Mouse (Mus musculus) T-helper 17 cell (primary cell): Measurements from ENCODE around the gene Rxfp1.

Experiments
- in situ Hi-C, 2 experiments: fragments of 300-600 bp; cut with MboI, MseI; formaldehyde crosslinking; loops; 1 replicate in 1 of 2; 2 replicates in 1 of 2; pipeline ENCODE4 v1.15.1; 2025; ENCODE audit warnings: high pct_unique_total_duplicates in 2 of 2

Rxfp1 gene

DNA sequence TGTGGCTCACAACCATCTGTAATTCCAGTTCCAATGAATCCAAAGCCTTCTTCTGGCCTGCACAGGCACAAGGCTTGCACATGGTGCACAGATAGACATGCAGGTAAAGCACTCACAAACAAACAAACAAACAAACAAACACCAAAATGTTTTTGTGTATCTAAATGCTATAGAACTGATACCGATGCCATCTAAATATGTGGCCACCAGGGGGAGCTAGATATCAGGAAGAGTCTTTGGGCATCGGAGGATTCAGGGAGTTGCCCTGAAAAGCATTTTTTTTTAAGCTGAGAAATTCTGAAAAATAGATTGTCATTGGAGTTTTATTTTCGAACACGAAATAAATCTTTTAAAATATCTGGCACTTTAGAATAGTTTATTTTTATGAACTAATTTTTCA is 64.6 kb downstream of the Rxfp1 start:
- in situ Hi-C loops = loop anchor here in 1 of 2 experiments (5.0 kb wide), 1 partner anchor 139 kb away; no protein-coding TSS in a partner anchor

DNA sequence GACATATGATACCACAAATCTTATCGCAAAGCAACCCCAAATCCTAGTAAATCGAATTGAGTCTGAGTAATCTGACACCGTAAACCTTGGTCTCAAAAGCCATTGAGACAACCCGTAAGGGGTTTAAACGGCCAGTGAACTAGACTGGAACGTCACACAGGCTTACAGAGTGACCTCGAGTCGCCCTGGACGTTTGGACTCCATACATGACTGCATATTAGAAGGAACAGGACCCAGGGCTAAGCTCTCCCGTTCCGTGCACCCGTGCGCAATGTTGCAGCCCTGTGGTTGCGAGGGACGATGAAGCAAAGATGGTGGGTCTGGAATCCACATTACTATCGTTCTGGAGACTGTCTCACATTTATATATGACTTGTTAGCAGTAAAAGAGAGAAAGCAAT is 65.5 kb downstream of the Rxfp1 start:
- in situ Hi-C loops = loop anchor here in 1 of 2 experiments (5.0 kb wide), 1 partner anchor 140 kb away; no protein-coding TSS in a partner anchor

DNA sequence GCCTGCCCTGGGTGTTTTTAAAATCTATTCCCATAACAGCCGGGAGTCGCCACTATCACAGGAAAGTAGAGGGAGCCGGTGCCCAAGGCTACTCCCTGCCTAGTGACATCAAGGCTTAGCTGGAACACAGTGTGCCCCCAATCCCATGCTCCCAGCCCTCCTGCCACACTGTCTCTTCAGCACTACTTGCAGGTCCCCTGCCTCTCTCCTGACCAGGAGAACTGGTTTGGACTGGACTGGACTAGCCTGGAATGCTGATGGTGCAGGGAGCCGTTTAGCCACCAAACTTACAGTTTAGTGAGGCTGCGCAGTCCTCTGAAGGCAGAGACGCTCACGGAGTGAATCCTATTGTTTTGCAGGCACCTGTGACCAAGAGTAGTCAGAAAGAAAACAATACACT is 67.1 kb downstream of the Rxfp1 start:
- in situ Hi-C loops = loop anchor here in 1 of 2 experiments (5.0 kb wide), 1 partner anchor 142 kb away; no protein-coding TSS in a partner anchor

DNA sequence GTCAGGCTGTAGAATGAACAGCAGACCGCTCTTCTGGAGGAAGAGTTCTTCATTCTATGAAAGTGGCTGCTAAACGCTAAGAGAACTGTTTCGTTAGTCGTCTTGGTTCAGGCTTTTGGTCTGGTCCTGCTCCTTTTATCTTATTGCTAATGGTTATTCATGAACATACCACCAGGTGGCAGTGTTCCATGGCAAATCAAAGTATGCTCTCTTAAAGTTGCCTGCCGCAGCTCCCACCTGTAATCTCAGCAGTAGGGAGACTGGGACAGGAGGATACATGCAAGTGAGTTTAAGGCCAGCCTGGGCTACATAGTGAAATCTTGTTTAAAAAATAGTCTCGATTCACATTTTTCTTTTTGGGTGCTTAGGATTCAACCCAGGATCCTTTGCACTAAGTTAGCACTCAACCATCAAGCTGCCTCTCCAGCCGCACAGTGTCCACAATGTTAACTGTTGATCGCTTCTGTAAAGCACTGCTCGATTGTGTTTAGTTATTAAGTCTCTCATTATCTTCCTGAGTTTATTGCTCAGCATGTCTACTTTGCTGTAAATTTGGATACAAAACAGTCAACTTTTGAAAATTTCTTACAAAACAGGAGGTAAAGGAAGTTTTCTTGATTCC is 72.8 kb downstream of the Rxfp1 start:
- in situ Hi-C loops = loop anchor here in 1 of 2 experiments (5.0 kb wide), 2 partner anchors 147 to 397 kb away; no protein-coding TSS in a partner anchor

- in situ Hi-C loops = no loop called here
Measured at GRCm38 (mm10) chr3:79656682-79657081, 81.0 kb downstream of the Rxfp1 start.

GRCm38 (mm10) chr3:79652129-79652528 is 85.6 kb downstream of the Rxfp1 start:
- in situ Hi-C loops = no loop called here

DNA sequence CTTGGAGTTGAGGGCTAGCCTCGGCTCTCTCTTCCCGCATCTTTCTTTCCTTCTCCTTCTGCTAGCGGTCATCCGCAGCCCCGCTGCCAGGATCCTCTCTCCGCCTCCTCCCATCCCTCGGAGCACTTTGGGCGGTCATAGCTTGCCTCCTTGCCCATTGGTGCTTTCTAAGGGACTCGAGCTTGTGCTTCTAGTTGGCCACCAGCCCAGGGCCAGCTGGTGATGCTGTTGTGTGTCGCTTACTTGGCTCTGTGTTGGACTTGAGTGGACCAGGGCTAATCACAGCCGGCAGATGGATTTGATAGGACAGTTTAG is 108.3 kb downstream of the Rxfp1 start, which contains the start of gene Etfdh:
Etfdh (minus strand) TSS at position 85 of the 315 bp plus-strand sequence.
- in situ Hi-C loops = no loop called here

DNA sequence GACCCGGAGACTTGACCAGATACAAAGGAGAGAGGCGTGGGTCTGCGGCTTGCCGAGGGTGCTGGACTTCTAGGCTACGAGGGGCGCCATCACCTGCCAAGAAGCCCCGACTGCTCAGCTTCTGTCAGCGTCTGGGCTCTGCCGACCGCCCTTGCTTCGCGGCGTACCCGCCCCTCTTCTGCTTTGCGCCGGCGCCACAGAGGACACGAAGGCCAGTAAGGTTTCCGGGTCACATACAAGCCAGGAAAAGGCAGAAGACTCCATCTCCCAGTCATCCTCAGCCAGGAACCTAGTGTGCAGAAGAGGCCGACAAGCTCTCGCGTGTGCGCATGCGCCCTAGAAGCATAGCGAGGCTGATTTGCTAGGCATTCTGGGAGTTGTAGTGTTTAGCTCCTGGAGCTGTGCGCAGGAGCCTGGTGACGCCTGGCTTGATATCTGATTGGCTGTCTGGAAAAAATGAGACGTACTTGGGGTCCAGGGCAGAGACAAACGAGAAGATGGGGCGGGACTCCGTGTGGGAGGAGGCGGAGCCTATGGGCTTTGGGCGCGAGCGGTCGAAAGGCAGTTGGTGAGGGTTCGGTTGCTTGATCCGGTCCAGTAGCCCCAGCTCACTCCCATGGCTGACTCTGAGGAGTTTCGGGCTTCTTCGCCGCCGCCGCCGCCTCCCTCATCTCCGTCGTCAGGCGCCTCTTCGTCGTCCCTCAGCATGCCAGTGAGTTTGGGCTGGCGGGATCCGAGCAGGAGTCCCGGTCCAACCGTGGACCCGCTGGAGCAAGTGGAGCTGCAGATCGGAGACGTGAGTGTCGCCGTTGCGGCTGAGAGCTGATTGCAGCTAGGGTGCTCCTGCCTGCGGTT is 108.9 kb downstream of the Rxfp1 start, which contains the start of gene 4930579G24Rik:
4930579G24Rik (plus strand) TSS at position 519 of the 855 bp plus-strand sequence.
- in situ Hi-C loops = no loop called here

DNA sequence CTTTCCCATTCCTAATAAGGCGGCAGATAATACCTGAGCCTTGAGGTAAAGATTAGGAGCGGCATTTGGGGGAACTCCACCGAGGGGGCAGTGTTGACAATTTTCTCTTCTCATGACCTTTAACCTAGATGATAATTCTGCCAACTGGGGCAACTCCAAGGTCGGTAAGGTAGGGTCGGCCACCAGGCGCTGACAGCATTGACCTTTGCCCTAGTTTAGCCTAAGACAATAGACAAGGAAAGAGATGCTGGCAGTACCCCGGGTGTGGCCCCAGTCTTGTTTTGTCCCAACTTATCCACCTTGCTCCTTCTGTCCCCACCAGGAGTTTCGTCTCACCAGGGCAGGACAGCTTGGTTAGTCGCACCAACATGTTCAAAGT is 109.5 kb downstream of the Rxfp1 start:
- in situ Hi-C loops = no loop called here

- in situ Hi-C loops = no loop called here
Measured at GRCm38 (mm10) chr3:79627484-79628181, 110.0 kb downstream of the Rxfp1 start.

- in situ Hi-C loops = no loop called here
Measured at GRCm38 (mm10) chr3:79609886-79610285, 127.8 kb downstream of the Rxfp1 start.

- in situ Hi-C loops = loop anchor here in 1 of 2 experiments (10.0 kb wide), 1 partner anchor 371 kb away; no protein-coding TSS in a partner anchor
Measured at GRCm38 (mm10) chr3:79595468-79595867, 142.2 kb downstream of the Rxfp1 start.

GRCm38 (mm10) chr3:79591793-79592471 is 145.7 kb downstream of the Rxfp1 start:
- in situ Hi-C loops = loop anchor here in 1 of 2 experiments (5.0 to 10.0 kb wide), 2 partner anchors 367 to 630 kb away; no protein-coding TSS in a partner anchor
